Mouse (Mus musculus) G1E (cell line): ENCODE measurements at regions not wholly inside any gene's neighbourhood (a gene's known extent, or its start where the extent isn't known, plus 50 kb on each side); places are given as distances from the start of the nearest gene placed in this dataset.

Experiments
- CTCF ChIP-seq: IDR thresholded peaks from 2 replicates; pipeline ENCODE4 v1.5.1; 2012; ENCODE audit warnings: low read depth, low read length, inconsistent platforms, mixed read lengths
- GATA1 ChIP-seq: IDR thresholded peaks from 2 replicates; pipeline ENCODE4 v1.6.1; 2012; ENCODE audit warnings: borderline replicate concordance, low read length, inconsistent platforms, mixed read lengths
- GATA2 ChIP-seq: IDR thresholded peaks from 2 replicates; pipeline ENCODE4 v1.6.1; 2012; ENCODE audit warnings: low read depth, low read length, inconsistent platforms, borderline replicate concordance
- POLR2AphosphoS5 ChIP-seq: IDR thresholded peaks from 2 replicates; pipeline ENCODE4 v1.6.1; 2012; ENCODE audit warnings: low read depth, low read length, inconsistent platforms; ENCODE audit not compliant: insufficient replicate concordance

GRCm38 (mm10) chr7:69074780-69075179 lies 325.7 kb upstream of the Arrdc4 start:
- TF ChIP-seq CTCF, result no peak
- no peak for TF ChIP-seq GATA1
- no peak for TF ChIP-seq POLR2AphosphoS5
- no peak for TF ChIP-seq GATA2
